Mouse (Mus musculus) ES-Bruce4 (cell line): ENCODE measurements around the gene Nadk2. TPM values are rescaled to one million over a fixed set of nuclear protein-coding genes. Genes with fewer than 3 reads are reported as not detected.

Experiments used
- H3K27ac ChIP-seq: 2 replicates; pipeline ENCODE4 v1.5.1; 2012; ENCODE audit warnings: low read length, inconsistent platforms; ENCODE audit not compliant: insufficient read depth
- H3K27me3 ChIP-seq: 2 replicates; pipeline ENCODE4 v1.6.1; 2012; ENCODE audit warnings: mild to moderate bottlenecking, low read length, inconsistent platforms; ENCODE audit not compliant: control insufficient read depth, poor library complexity, insufficient read depth, severe bottlenecking
- H3K36me3 ChIP-seq: 2 replicates; pipeline ENCODE4 v1.6.1; 2012; ENCODE audit warnings: inconsistent platforms, mild to moderate bottlenecking, low read length, moderate library complexity; ENCODE audit not compliant: control insufficient read depth, poor library complexity, insufficient read depth, severe bottlenecking
- H3K4me1 ChIP-seq: one replicate; pipeline ENCODE4 v1.8.1; 2011; ENCODE audit warnings: low read length; ENCODE audit not compliant: control insufficient read depth, insufficient read depth
- H3K4me3 ChIP-seq: 2 replicates; pipeline ENCODE4 v1.5.1; 2011; ENCODE audit warnings: low read depth, mild to moderate bottlenecking, low read length
- H3K9ac ChIP-seq: 2 replicates; pipeline ENCODE4 v1.6.1; 2012; ENCODE audit warnings: low read depth, mild to moderate bottlenecking, inconsistent platforms; ENCODE audit not compliant: poor library complexity, severe bottlenecking
- H3K9me3 ChIP-seq: replicated peaks from 2 replicates; pipeline ENCODE4 v1.6.1; 2012; ENCODE audit warnings: mild to moderate bottlenecking, low read length, inconsistent platforms; ENCODE audit not compliant: control insufficient read depth, poor library complexity, insufficient read depth, severe bottlenecking
- CTCF ChIP-seq: IDR thresholded peaks from one replicate; pipeline ENCODE4 v1.8.1; 2011; ENCODE audit warnings: low read depth, low read length
- EP300 ChIP-seq: IDR thresholded peaks from 2 replicates; pipeline ENCODE4 v1.6.1; 2011; ENCODE audit warnings: low read depth, low read length; ENCODE audit not compliant: insufficient read depth
- POLR2A ChIP-seq: IDR thresholded peaks from one replicate; pipeline ENCODE4 v1.8.1; 2011; ENCODE audit warnings: low read length; ENCODE audit not compliant: insufficient read depth
- polyA plus RNA-seq: library from polyadenylated mRNA; stranded (reverse); fragments of >200 nt; gene quantifications from 2 replicates; pipeline ENCODE4 v1.2.4, GENCODE M21; 2011; ENCODE audit warnings: low read depth; ENCODE audit not compliant: missing spikeins, insufficient read depth, insufficient read length

Nadk2 gene
- polyA plus RNA-seq, result 73.6 and 83.2 TPM in 2 replicates

- no peak for TF ChIP-seq CTCF
- peak; percentile 59 for TF ChIP-seq POLR2A
- 0 out of 2 replicates have a peak, but pooled peaks have one; percentile 17 for TF ChIP-seq EP300
- Histone ChIP-seq H3K9me3 (no peaks in the 10 kb centered on the region), H3K9ac (peak within 1 kb of the TSS; percentile 97), H3K36me3 (no peaks in the 10 kb centered on the region), H3K4me3 (peak within 1 kb of the TSS; percentile 90), H3K27me3 (no peaks in the 10 kb centered on the region), H3K27ac (peak within 1 kb of the TSS; percentile 54), H3K4me1 (peaks cover 4% of the 10 kb centered on the region)
These were observed at the start of gene Nadk2 for GRCm38 (mm10) chr15:9070912-9071555. Nadk2 (plus strand) TSS chr15:9071260.

DNA sequence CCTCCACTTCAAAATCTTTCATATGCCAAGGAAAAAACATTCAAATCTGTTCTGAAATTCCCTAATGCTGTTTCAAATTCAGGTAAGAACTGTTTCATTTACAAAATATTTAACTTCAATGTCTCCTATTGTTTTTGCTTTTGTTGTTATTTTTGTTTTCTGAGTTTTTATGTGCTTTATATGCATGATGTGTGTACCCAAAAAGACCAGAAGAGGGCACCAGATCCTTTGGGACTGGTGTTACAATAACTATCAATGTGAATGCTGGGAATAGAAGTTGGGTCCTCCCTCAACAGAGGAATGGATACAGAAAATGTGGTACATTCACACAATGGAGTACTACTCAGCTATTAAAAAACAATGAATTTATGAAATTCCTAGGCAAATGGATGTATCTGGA lies 15.4 kb upstream of the Nadk2 start:
- peak; percentile 3 for TF ChIP-seq CTCF
- no peak for TF ChIP-seq EP300
- H3K36me3 ChIP-seq, result no peaks in the 10 kb centered on the region
- H3K27ac ChIP-seq, result no peak overlapping the region
- H3K9me3 ChIP-seq, result 0 out of 2 replicates have a peak, but pooled peaks cover 2% of the 10 kb centered on the region
- no peaks in the 10 kb centered on the region for H3K4me1 ChIP-seq
- H3K27me3 ChIP-seq, result no peaks in the 10 kb centered on the region
- no peak overlapping the region for H3K4me3 ChIP-seq
- no peak overlapping the region for H3K9ac ChIP-seq

- Histone ChIP-seq H3K27me3 (no peaks in the 10 kb centered on the region), H3K27ac (no peak overlapping the region), H3K36me3 (no peaks in the 10 kb centered on the region), H3K4me3 (no peak overlapping the region), H3K4me1 (peaks cover 2% of the 10 kb centered on the region), H3K9ac (no peak overlapping the region), H3K9me3 (0 out of 2 replicates have a peak, but pooled peaks cover under 1% of the 10 kb centered on the region)
- no peak for TF ChIP-seq POLR2A
- no peak for TF ChIP-seq EP300
These were observed 11.2 kb upstream of the Nadk2 start for GRCm38 (mm10) chr15:9059856-9060255.

DNA sequence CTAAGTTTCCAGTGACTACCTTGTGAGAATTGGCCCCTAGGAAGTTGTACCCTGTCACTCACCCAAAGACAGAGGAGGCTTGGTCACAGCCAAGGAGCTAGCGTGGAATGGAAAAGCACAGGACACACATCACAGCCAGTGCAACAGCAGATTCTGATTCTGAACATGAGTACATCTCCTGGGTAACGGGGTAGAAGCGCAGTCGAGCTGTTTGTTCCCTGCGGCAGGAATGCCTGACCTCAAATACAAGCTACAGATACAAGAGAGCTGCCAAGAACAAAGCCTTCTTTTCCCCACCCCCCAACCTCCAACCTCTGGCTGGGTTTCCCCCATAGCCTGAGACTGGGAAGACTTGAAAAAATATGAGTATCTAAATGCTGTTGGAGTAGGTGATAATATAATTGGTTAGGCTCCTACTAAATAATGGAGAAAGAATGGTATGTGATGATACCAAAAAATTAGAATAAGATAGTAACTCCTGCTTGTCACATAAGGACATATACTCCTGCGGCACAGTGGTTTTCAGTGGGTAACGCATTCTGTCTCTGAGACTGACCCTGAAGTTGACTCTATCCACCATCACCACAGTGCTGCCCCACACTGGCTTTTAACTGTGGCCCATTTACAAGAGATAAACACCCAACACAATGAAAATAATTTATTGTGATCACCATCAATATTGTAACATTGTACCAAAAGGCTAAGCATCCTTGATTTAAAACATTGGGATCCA lies 9.7 kb upstream of the Nadk2 start:
- H3K27ac ChIP-seq, result no peak overlapping the region
- H3K27me3 ChIP-seq, result no peaks in the 10 kb centered on the region
- H3K9ac ChIP-seq, result no peak overlapping the region
- no peaks in the 10 kb centered on the region for H3K36me3 ChIP-seq
- H3K4me1 ChIP-seq, result peaks cover 2% of the 10 kb centered on the region
- no peak for TF ChIP-seq POLR2A
- no peak for TF ChIP-seq CTCF
- TF ChIP-seq EP300, result no peak
- H3K4me3 ChIP-seq, result no peak overlapping the region
- no peaks in the 10 kb centered on the region for H3K9me3 ChIP-seq

DNA sequence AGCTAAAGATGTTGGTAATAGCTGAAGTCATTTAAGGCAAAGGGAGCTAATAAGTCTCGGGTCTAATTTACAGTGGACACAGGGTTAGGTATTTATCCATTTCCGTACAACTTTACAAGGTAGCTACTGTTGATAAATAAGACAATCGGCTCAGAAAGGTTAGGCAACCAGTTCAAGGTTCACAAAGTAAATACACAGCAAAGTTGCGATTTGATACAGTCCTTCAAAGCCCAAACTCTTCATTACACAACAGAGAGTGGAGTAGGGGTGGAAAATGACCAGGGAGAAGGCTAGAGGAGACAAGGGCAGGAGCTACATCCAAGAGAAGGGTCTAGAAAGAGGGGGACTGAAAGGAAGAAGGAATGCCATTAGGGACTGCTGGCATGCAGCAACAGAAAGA lies 2.2 kb upstream of the Nadk2 start:
- Histone ChIP-seq H3K9me3 (no peaks in the 10 kb centered on the region), H3K4me3 (no peak overlapping the region), H3K36me3 (no peaks in the 10 kb centered on the region), H3K27me3 (no peaks in the 10 kb centered on the region), H3K4me1 (no peaks in the 10 kb centered on the region), H3K27ac (no peak overlapping the region), H3K9ac (no peak overlapping the region)
- TF ChIP-seq POLR2A (no peak), EP300 (no peak), CTCF (no peak)

DNA sequence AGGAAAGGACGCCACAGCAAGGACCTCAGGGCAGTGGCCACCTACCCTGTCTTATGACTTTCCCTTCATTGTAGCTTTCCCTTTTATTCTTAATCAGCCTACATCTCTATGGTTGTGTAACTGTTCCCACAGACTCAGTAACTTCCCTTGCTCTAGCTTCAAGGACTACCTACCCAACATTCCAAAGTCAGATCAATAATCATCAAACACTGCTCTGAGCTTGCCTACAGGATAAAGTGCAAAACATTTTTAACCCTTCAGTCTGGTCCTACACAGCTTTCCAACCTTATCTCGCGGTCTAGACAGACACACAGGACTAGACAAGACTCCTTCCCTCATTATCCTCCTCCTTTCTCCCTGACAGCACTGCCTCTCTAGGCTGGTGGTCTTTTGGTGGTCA lies 707 bp upstream of the Nadk2 start:
- TF ChIP-seq CTCF (no peak), EP300 (no peak), POLR2A (no peak)
- Histone ChIP-seq H3K27me3 (no peaks in the 10 kb centered on the region), H3K4me3 (peak overlapping the region; percentile 67), H3K9me3 (no peaks in the 10 kb centered on the region), H3K27ac (peak overlapping the region; percentile 54), H3K9ac (peak overlapping the region; percentile 92), H3K36me3 (no peaks in the 10 kb centered on the region), H3K4me1 (peaks cover 4% of the 10 kb centered on the region)
